Mouse (Mus musculus) CH12.LX (cell line): ENCODE results near the gene Marveld3. TPM values are rescaled to one million over a fixed set of nuclear protein-coding genes. Genes with fewer than 3 reads are reported as not detected.
A peak's percentile ranks its signal among the peaks of the same experiment; 100 is the strongest.

Experiments used
- DNase-seq: peaks from one replicate; pipeline ENCODE4 v3.0.0-alpha.2; 2013; ENCODE audit errors: extremely low read depth
- H3K27ac ChIP-seq: 2 replicates; pipeline ENCODE4 v1.5.1; 2012; ENCODE audit warnings: low read depth, mild to moderate bottlenecking, control low read depth, moderate library complexity; ENCODE audit not compliant: insufficient read depth
- H3K27me3 ChIP-seq: replicated peaks from 2 replicates; pipeline ENCODE3; 2012; ENCODE audit warnings: inconsistent platforms
- H3K36me3 ChIP-seq, 2 experiments: replicated peaks in 1 of 2; 2 replicates each; pipeline versions ENCODE3 to v1.6.1; 2012; ENCODE audit warnings: inconsistent platforms in 1 of 2, low read length in 1 of 2, mild to moderate bottlenecking in 1 of 2, mixed read lengths in 1 of 2, moderate library complexity in 1 of 2; ENCODE audit not compliant: control insufficient read depth in 1 of 2, insufficient read depth in 1 of 2
- H3K4me1 ChIP-seq, 2 experiments: 2 replicates each; pipeline ENCODE4 v1.6.1; 2012; ENCODE audit warnings: inconsistent platforms in 1 of 2, moderate library complexity in 1 of 2; ENCODE audit not compliant: insufficient read depth in 2 of 2, control insufficient read depth in 1 of 2
- H3K4me2 ChIP-seq: 2 replicates; pipeline ENCODE4 v1.6.1; 2012; ENCODE audit warnings: low read depth, mild to moderate bottlenecking, control low read depth; ENCODE audit not compliant: poor library complexity, insufficient read depth, severe bottlenecking
- H3K4me3 ChIP-seq, 3 experiments: fragments of 150-350 bp in 1 of 3; sonication (generic) in 1 of 3; replicated peaks in 1 of 3; 2 replicates each; pipeline versions ENCODE3 to v1.5.1; 2011 to 2012; ENCODE audit warnings: low read depth in 2 of 3, low read length in 2 of 3, mild to moderate bottlenecking in 2 of 3, moderate library complexity in 2 of 3, control low read depth in 1 of 3, improper control_type of control experiment in 1 of 3, inconsistent platforms in 1 of 3, mixed read lengths in 1 of 3; ENCODE audit not compliant: poor library complexity in 1 of 3
- H3K79me2 ChIP-seq: replicated peaks from 2 replicates; pipeline ENCODE4 v1.6.1; 2012; ENCODE audit warnings: mild to moderate bottlenecking, moderate library complexity; ENCODE audit not compliant: control insufficient read depth, poor library complexity, insufficient read depth, severe bottlenecking; ENCODE audit errors: extremely low read depth
- H3K9ac ChIP-seq: 2 replicates; pipeline ENCODE4 v1.6.1; 2012; ENCODE audit warnings: low read depth, mild to moderate bottlenecking, control low read depth, moderate library complexity; ENCODE audit not compliant: insufficient read depth
- H3K9me3 ChIP-seq: replicated peaks from 2 replicates; pipeline ENCODE3; 2012; ENCODE audit warnings: low read length, inconsistent platforms, mixed read lengths
- CTCF ChIP-seq, 2 experiments: IDR thresholded peaks in 1 of 2; conservative IDR thresholded peaks in 1 of 2; 2 replicates each; pipeline ENCODE4 v1.5.1; 2011 to 2012; ENCODE audit warnings: low read depth in 2 of 2, low read length in 2 of 2, improper control_type of control experiment in 1 of 2, inconsistent platforms in 1 of 2, mild to moderate bottlenecking in 1 of 2, moderate library complexity in 1 of 2
- E2F4 ChIP-seq: IDR thresholded peaks from 2 replicates; pipeline ENCODE4 v1.6.1; 2011; ENCODE audit warnings: low read depth, low read length, improper control_type of control experiment; ENCODE audit not compliant: insufficient replicate concordance
- EP300 ChIP-seq: IDR thresholded peaks from 2 replicates; pipeline ENCODE4 v1.6.1; 2011; ENCODE audit warnings: low read length, improper control_type of control experiment
- MAX ChIP-seq: IDR thresholded peaks from 2 replicates; pipeline ENCODE4 v1.6.1; 2011; ENCODE audit warnings: low read length, improper control_type of control experiment
- MEF2A ChIP-seq: IDR thresholded peaks from 2 replicates; pipeline ENCODE4 v1.6.1; 2014; ENCODE audit warnings: low read depth, mild to moderate bottlenecking, inconsistent platforms, low read length, improper control_type of control experiment, borderline replicate concordance
- NELFE ChIP-seq: IDR thresholded peaks from 2 replicates; pipeline ENCODE4 v1.6.1; 2011; ENCODE audit warnings: low read depth, low read length, improper control_type of control experiment
- RAD21 ChIP-seq: IDR thresholded peaks from 2 replicates; pipeline ENCODE4 v1.6.1; 2011; ENCODE audit warnings: low read depth, mild to moderate bottlenecking, low read length, improper control_type of control experiment, moderate library complexity
- SMC3 ChIP-seq: IDR thresholded peaks from 2 replicates; pipeline ENCODE4 v1.6.1; 2011; ENCODE audit warnings: low read depth, low read length, improper control_type of control experiment
- TBP ChIP-seq: conservative IDR thresholded peaks from 2 replicates; pipeline ENCODE4 v1.6.1; 2011; ENCODE audit warnings: low read depth, low read length, improper control_type of control experiment
- TCF12 ChIP-seq: IDR thresholded peaks from 2 replicates; pipeline ENCODE4 v1.6.1; 2014; ENCODE audit warnings: low read depth, mild to moderate bottlenecking, inconsistent platforms, low read length, improper control_type of control experiment
- USF2 ChIP-seq: conservative IDR thresholded peaks from 2 replicates; pipeline ENCODE4 v1.6.1; 2011; ENCODE audit warnings: low read depth, low read length, improper control_type of control experiment
- ZC3H11A ChIP-seq: IDR thresholded peaks from 2 replicates; pipeline ENCODE4 v1.6.1; 2012; ENCODE audit warnings: low read depth, mild to moderate bottlenecking, inconsistent platforms, low read length, improper control_type of control experiment
- ZKSCAN1 ChIP-seq: IDR thresholded peaks from 2 replicates; pipeline ENCODE4 v1.6.1; 2012; ENCODE audit warnings: low read depth, inconsistent platforms, low read length, improper control_type of control experiment, borderline replicate concordance
- ZNF384 ChIP-seq: IDR thresholded peaks from 2 replicates; pipeline ENCODE4 v1.6.1; 2012; ENCODE audit warnings: low read depth, low read length, improper control_type of control experiment, inconsistent platforms
- dilution Hi-C: fragments of 300-500 bp; cut with MboI; formaldehyde crosslinking; loops from 2 replicates; pipeline ENCODE4 v1.14.3; 2020; ENCODE audit warnings: low sequenced_read_pairs; ENCODE audit not compliant: extremely low pct_unique_long_range_greater_than_20kb, extremely low pct_ligation_motif_present
- in situ Hi-C: fragments of 300-500 bp; cut with MboI; formaldehyde crosslinking; loops from 3 replicates; pipeline ENCODE4 v1.14.3; 2019; ENCODE audit warnings: low sequenced_read_pairs, low pct_ligation_motif_present, low pct_unique_long_range_greater_than_20kb, mixed read lengths
- polyA plus RNA-seq: library from polyadenylated mRNA; unstranded; fragments of >175 nt; gene quantifications from 2 replicates; pipeline ENCODE4 v1.2.1, GENCODE M21; 2012; ENCODE audit warnings: low read depth; ENCODE audit not compliant: insufficient read length
- total RNA-seq, 2 experiments: library from RNA; depleted of rRNA; stranded (reverse); fragments of 300-350 nt in 1 of 2; fragments of >200 nt in 1 of 2; gene quantifications; 2 replicates each; pipeline ENCODE4 v1.2.3; 2012 to 2014

The Marveld3 gene
- total and polyA plus RNA-seq, 3 experiments: not detected

GRCm38 (mm10) chr8:109972901-109973300, 10.9 kb upstream of the Marveld3 start:
- dilution Hi-C loops: no loop called here

DNA sequence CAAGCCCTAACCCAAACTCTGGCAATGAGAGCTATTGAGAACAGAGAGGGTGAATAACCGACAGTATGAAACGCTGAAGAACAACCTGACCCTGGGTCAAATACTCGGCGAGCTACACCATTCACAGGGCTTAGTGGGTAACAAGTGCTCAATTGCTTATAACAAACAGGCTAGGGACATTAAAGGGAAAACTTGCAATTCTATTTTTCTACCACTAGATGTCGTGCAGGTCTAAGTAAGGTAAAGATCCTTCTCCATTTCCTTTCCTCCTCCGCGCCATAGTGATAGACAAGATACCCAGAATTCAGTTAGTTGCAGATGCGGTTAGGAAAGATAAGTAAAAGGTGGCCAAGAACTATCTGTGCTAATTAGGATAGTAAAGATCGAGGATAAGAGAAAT, 8.3 kb upstream of the Marveld3 start:
- in situ Hi-C loops (no loop called here), dilution Hi-C loops (no loop called here)
- Histone ChIP-seq H3K79me2 (no peaks in the 10 kb centered on the region), H3K4me1 (no peaks in the 10 kb centered on the region), H3K4me2 (no peak overlapping the region), H3K9ac (no peak overlapping the region), H3K36me3 (no peaks in the 10 kb centered on the region), H3K27me3 (peaks cover 10% of the 10 kb centered on the region), H3K4me3 (no peak overlapping the region)
- peak; percentile 60 for DNase-seq
- TF ChIP-seq RAD21 (peak; percentile 88), EP300 (no peak), SMC3 (peak; percentile 73), CTCF (conservative IDR thresholded peaks at IDR 0.05 in 1 of 2, IDR thresholded peaks at IDR 0.05 in 1 of 2; ENCODE audit: low read depth in 2 of 2, low read length in 2 of 2) (peak; percentile 89), NELFE (no peak), E2F4 (0 out of 2 replicates have a peak, but pooled peaks have one; percentile 39), ZC3H11A (no peak; the same call in 1 of the 2 replicates), MAX (no peak), ZKSCAN1 (no peak), ZNF384 (no peak), MEF2A (no peak)
- TF ChIP-seq, all 38 proteins: peak for 4
- Histone ChIP-seq H3K27ac (no peak overlapping the region), H3K9me3 (peaks cover under 1% of the 10 kb centered on the region)

More at GRCm38 (mm10) chr8:109972901-109973300, 10.9 kb upstream of the Marveld3 start:
- Histone ChIP-seq H3K27ac (no peak overlapping the region), H3K4me2 (no peak overlapping the region), H3K79me2 (no peaks in the 10 kb centered on the region)
- TF ChIP-seq TCF12: no peak
- no peak for TF ChIP-seq TBP
- no peak for TF ChIP-seq EP300
- no peak for TF ChIP-seq USF2
- TF ChIP-seq SMC3: no peak
- TF ChIP-seq, all 38 proteins: peak for 0
- Histone ChIP-seq H3K9ac (no peak overlapping the region), H3K4me1 (no peaks in the 10 kb centered on the region), H3K4me3 (no peak overlapping the region), H3K36me3 (no peaks in the 10 kb centered on the region), H3K9me3 (peaks cover 16% of the 10 kb centered on the region), H3K27me3 (peaks cover 10% of the 10 kb centered on the region)
- in situ Hi-C loops: no loop called here
- DNase-seq: no peak

DNA sequence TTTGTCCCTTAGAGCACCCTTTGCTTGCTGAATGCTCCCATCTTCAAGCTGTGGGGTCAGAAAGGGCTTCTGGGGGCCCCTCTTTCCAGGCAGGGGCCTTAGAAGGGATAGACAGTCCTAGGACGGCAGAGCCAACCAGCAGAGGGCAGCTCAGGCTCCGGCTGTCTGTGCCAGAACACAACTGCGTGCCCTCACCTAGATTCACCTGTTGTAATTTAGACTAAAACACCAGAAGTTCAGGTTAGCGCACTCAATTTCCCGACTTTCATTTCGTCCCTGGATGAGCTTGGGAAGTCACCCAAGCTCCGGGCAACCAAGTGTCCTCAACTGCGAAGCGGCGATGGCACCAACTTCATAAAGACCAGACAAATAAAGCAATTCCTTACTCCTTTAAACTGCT, 6.8 kb upstream of the Marveld3 start:
- Histone ChIP-seq H3K79me2 (no peaks in the 10 kb centered on the region), H3K9ac (no peak overlapping the region), H3K27ac (no peak overlapping the region), H3K4me1 (peaks cover 3 to 11% of the 10 kb centered on the region in 2 experiments; a peak in 3 of 4 replicates), H3K9me3 (no peaks in the 10 kb centered on the region), H3K4me3 (no peak overlapping the region), H3K4me2 (no peak overlapping the region), H3K36me3 (no peaks in the 10 kb centered on the region), H3K27me3 (peaks cover 10% of the 10 kb centered on the region)
- in situ Hi-C loops: loop anchor here (5.0 kb wide), 1 partner anchor 103 kb away; no protein-coding TSS in a partner anchor
- dilution Hi-C loops: no loop called here
- DNase-seq: no peak
- no peak for TF ChIP-seq NELFE
- peak in 1 of 2 experiments; percentile 32; a peak in 2 of 4 replicates for TF ChIP-seq CTCF (conservative IDR thresholded peaks at IDR 0.05 in 1 of 2, IDR thresholded peaks at IDR 0.05 in 1 of 2; ENCODE audit: low read depth in 2 of 2, low read length in 2 of 2)
